Mouse (Mus musculus) bone marrow, adult 2 months (tissue): Measurements from ENCODE around the gene Ino80d. TPM values are rescaled to one million over a fixed set of nuclear protein-coding genes. Genes with fewer than 3 reads are reported as not detected.

ENCODE experiments used
- H3K27ac ChIP-seq: fragments of 200-500 bp; 2 replicates; pipeline ENCODE4 v1.5.1; 2012; ENCODE audit warnings: low read depth, mild to moderate bottlenecking, control low read depth, inconsistent platforms, low read length; ENCODE audit not compliant: control insufficient read depth, poor library complexity, insufficient read depth
- H3K4me1 ChIP-seq: fragments of 200-500 bp; 2 replicates; pipeline ENCODE4 v1.6.1; 2011; ENCODE audit warnings: low read length; ENCODE audit not compliant: control insufficient read depth, insufficient read depth
- H3K4me3 ChIP-seq: fragments of 200-500 bp; replicated peaks from 2 replicates; pipeline ENCODE3; 2011; ENCODE audit warnings: mild to moderate bottlenecking, low read depth, low read length, control low read depth; ENCODE audit not compliant: control insufficient read depth
- CTCF ChIP-seq: fragments of 200-500 bp; IDR thresholded peaks from 2 replicates; pipeline ENCODE4 v1.5.1; 2011; ENCODE audit warnings: low read length, control low read depth; ENCODE audit not compliant: control insufficient read depth, insufficient read depth
- POLR2A ChIP-seq: fragments of 200-500 bp; IDR thresholded peaks from 2 replicates; pipeline ENCODE4 v1.6.1; 2011; ENCODE audit warnings: low read depth, mild to moderate bottlenecking, control low read depth, low read length, borderline replicate concordance; ENCODE audit not compliant: control insufficient read depth
- WGBS: fragments of 180-500 bp; shearing (Covaris S2); methylation state at CpG from one replicate; pipeline ENCODE4 v1.1.7; 2018; 5-methylcytosine and 5-hydroxymethylcytosine counted together
- polyA plus RNA-seq: library from polyadenylated mRNA; stranded (reverse); fragments of >200 nt; gene quantifications from 2 replicates; pipeline ENCODE4 v1.2.4, GENCODE M21; 2011; ENCODE audit warnings: low replicate concordance; ENCODE audit not compliant: missing spikeins, insufficient read depth, insufficient read length

Gene Ino80d
- polyA plus RNA-seq, 1 experiment = 33.3 TPM

DNA sequence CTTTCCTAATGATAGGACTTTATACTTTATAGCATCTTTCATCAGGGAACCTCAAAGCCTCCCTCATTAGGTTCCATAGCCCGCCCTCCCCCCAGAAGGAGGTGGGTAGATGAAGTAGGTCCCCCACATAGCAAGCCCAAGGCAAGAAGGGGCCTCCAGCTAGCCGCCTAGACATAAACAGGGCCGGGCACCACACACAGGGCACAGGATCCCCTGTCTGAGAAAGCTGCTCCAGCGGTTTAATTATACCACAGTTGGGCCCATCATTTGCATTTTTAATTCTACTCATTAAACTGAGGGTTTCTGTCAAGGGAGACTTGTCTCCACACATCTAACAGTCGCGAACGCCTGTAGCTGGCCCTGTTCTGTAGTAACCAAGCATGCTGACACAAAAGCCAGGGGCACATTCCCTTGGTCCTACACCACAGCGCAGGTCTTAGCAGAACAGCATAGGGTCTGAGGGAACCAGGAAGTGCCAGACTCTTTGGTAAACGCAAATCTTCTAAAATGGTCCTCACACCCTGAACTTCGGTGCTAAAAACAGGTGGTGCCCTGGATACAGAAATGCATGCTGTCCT is 179.6 kb downstream of the Ino80d start:
- Histone ChIP-seq H3K27ac (no peak overlapping the region), H3K4me3 (no peak overlapping the region), H3K4me1 (no peaks in the 10 kb centered on the region)
- TF ChIP-seq CTCF = no peak
- no peak for TF ChIP-seq POLR2A
- WGBS = 82% methylated on average over 10 of the region's 10 CpGs

DNA sequence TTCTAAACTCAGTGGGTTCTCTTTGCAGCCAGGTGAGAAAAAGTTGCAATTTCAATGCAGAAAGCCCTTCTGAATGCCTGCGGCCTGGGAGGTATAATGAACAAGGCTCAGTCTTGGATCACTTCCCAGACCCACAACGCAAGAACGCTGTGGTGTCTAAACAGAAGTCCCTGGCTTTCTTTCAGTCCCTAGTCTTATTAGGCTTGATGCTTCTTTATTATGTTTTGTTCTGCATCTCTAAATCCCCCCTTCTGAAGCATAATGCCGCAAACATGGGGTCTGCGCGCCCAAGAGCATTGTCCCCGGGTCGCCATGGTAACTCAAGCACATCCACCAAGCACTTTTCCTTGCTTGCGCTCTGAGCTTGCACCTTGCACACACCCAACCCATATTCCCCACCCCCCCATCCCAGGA is 180.4 kb downstream of the Ino80d start:
- H3K4me1 ChIP-seq = no peaks in the 10 kb centered on the region
- no peak overlapping the region for H3K27ac ChIP-seq
- no peak overlapping the region for H3K4me3 ChIP-seq
- 74% methylated on average over 9 of the region's 9 CpGs for WGBS
- TF ChIP-seq POLR2A (no peak), CTCF (no peak)

DNA sequence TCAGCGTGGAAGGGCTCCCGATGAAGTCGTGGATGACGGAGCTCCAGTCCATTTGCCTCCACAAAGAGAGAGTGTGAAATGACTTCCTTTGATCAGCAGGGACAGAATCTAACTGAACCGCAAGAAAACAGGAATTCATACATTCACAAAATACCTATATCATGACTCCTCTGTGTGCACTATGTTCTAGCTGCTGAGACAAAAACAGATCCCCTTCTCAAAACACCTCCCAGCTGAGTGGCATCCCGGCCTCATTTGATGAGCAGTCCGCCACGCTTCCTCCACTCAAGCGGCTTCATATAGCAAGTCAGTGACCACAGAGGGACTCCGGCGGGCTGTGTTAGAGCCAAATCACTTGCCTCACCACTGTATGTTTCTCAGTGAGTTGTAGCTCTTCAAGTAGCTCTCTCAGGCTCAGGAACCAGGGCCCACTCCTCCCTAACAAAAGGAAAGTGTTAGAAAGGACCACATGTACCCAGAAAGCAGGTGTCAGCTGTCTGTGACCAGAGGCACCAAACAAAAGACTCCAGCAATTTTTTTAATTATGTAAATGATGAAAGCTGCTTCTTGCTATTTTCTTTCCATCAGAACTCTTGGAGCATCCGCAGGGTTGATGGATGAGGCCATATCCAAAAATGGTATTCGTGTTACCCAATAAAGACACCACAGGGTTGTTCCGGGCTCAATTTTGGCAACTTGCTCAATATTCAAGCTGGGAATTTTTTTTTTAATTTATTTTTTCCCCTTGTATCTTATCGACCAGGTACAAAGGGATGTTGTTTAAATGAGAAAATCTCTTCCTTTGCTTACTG is 181.0 kb downstream of the Ino80d start:
- H3K4me3 ChIP-seq = no peak overlapping the region
- H3K27ac ChIP-seq = no peak overlapping the region
- WGBS = 76% methylated on average over 15 of the region's 15 CpGs
- no peak for TF ChIP-seq CTCF
- no peak for TF ChIP-seq POLR2A
- no peaks in the 10 kb centered on the region for H3K4me1 ChIP-seq

DNA sequence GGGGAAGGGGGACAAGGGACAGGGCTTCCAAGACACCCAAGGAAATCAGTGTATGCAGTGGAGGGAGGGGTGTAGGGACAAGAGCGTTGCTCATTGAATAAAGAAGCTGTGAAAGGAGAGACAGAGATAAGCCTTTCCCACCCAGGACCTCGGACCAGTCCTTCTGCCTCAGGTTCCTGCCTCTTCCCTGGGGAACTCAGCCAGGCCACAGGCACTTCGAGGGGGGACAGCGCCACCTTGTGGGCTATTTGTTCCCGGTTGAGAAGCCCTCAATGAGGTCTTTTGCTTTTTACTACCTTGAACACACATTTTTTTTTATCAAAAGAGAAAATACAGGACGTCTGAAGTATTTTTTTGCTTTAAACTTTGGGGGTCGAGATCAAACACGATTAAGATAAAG is 185.0 kb downstream of the Ino80d start:
- TF ChIP-seq POLR2A (no peak), CTCF (peak; percentile 65)
- 7% methylated on average over 8 of the region's 8 CpGs for WGBS

DNA sequence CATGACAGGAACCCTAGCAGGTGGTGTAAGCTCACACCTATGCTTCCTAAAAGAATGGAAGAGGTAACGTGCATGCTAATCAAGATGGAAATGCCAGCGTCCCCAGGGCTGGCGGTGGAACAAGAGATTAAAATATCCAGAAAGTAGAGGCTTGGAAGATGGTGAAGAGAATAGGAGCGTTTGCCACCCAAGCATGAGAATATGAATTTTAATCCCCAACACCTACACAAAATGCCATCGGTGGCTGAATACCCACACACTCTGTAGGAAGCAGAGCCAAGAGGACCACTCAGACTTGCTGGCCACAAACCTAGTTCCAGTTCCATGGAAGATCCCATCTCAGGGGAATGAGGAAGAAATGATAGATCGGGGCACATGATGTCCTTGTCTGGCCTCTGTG is 195.2 kb downstream of the Ino80d start:
- H3K27ac ChIP-seq = no peak overlapping the region
- H3K4me3 ChIP-seq = no peak overlapping the region
- 88% methylated on average over 6 of the region's 6 CpGs for WGBS
- no peak for TF ChIP-seq POLR2A
- no peak for TF ChIP-seq CTCF
- no peaks in the 10 kb centered on the region for H3K4me1 ChIP-seq

More for the DNA sequence above, 185.0 kb downstream of the Ino80d start:
- Histone ChIP-seq H3K27ac (no peak overlapping the region), H3K4me3 (no peak overlapping the region), H3K4me1 (no peaks in the 10 kb centered on the region)

DNA sequence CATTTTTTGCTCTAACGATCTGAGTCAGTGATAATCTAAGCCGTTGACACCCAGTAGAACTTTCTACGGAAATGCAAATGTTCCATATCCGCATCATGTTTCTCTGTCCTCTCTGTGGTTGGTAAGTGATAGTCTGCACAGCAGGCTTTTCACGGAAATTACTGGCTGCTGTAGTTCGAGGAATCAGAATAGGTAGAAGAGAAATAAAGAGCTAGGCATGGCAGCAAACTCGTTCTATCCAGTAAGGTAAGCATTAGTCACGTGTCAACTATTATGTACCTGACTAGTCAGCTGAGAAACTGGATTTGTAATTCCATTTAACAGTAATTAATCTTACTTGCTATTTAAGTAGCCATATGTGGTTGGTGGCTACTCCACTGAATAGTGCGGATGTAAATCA is 197.9 kb downstream of the Ino80d start:
- no peaks in the 10 kb centered on the region for H3K4me1 ChIP-seq
- TF ChIP-seq CTCF (no peak), POLR2A (no peak)
- no peak overlapping the region for H3K4me3 ChIP-seq
- no peak overlapping the region for H3K27ac ChIP-seq
- 81% methylated on average over 9 of the region's 9 CpGs for WGBS

DNA sequence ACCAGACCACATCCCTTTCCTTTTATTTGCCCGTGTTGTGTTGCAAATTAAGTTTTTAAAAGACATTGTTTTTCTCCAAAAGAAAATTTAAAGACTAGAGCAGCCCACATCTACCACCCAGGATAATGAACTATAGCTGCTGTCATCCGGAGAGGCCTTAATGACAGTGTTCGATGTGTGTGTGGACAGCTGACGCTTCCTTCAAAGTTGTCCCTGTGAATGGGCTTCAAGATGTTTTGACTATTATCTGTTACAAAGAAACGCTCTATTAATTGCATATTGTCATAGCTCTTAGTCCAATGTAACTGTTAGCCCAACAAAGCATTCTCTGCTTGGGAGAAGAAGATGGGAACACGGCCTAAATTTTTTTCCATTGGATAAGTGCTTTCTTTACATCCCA is 200.0 kb downstream of the Ino80d start:
- no peak overlapping the region for H3K4me3 ChIP-seq
- H3K4me1 ChIP-seq = no peaks in the 10 kb centered on the region
- no peak overlapping the region for H3K27ac ChIP-seq
- WGBS = 69% methylated on average over 6 of the region's 6 CpGs
- no peak for TF ChIP-seq CTCF
- TF ChIP-seq POLR2A = no peak

DNA sequence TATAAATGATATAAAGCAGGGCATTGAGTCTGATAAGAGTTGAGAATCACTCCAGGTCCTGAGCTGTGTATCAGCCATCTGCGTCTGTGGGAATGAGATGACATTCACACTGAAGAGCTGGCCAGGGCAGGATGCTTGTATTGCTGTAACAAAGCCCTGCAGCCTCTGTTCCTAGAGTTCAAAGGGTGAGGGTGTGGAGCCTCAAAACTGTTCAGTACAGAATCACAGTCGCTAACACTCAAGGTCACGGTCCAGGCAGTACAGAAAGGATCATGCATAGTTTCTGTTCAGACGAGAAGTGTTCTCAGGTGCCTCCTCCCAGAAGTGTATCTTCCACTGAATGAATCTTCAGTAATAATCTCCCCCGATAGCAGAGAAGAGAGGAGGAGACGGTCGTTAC is 203.0 kb downstream of the Ino80d start:
- H3K4me1 ChIP-seq = no peaks in the 10 kb centered on the region
- H3K27ac ChIP-seq = no peak overlapping the region
- H3K4me3 ChIP-seq = no peak overlapping the region
- TF ChIP-seq CTCF (no peak), POLR2A (no peak)
- WGBS = 79% methylated on average over 7 of the region's 7 CpGs

DNA sequence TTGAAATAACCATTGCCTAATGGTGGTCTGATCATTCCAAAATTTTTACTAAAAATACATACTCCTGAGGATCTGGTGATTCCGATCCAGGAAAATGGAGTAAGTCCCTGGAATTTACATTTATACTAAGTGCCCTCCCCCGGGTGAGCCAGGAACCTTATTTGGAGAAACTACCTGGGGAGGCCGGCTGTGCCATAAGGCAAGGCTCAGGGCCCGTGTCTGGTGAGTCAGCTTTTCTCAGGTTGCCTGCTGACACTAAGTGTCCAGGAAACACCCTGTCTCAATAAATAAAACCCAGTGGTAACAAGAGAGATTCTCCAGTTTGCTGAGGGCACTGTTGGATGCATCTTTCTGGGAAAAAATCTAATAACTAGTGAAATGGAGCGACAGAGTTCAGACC is 205.3 kb downstream of the Ino80d start:
- no peak overlapping the region for H3K27ac ChIP-seq
- WGBS = 58% methylated on average over 5 of the region's 5 CpGs
- H3K4me1 ChIP-seq = no peaks in the 10 kb centered on the region
- TF ChIP-seq POLR2A (no peak), CTCF (no peak)
- H3K4me3 ChIP-seq = no peak overlapping the region

DNA sequence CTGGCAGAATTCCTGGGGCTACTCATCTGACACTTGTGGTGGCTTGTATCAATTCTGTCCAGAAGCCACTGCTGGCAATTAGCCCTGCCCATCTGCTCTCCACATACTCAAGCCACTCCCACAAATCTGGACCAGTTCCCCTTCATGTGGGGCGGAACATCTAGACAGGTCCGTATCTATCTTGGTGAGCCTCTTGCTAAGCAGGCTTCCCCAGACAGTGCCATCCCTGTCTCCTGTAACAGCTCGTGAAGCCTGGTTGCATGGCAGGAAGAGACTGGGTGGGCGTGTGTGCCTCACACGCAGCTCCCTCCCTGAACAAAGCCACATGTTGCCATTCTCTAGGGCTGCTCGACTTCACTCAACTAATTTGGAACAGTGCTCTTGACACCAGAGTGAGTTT is 206.0 kb downstream of the Ino80d start:
- no peaks in the 10 kb centered on the region for H3K4me1 ChIP-seq
- no peak overlapping the region for H3K27ac ChIP-seq
- no peak overlapping the region for H3K4me3 ChIP-seq
- TF ChIP-seq CTCF (no peak), POLR2A (no peak)
- 67% methylated on average over 6 of the region's 6 CpGs for WGBS

Other genes with a start within 250 kb of the Ino80d start
- gene Eef1b2, start 62.2 kb upstream of the Ino80d start, polyA plus RNA-seq = 680 and 906 TPM in 2 replicates
- gene Ndufs1, start 62.2 kb upstream of the Ino80d start, polyA plus RNA-seq = 39.8 and 47.0 TPM in 2 replicates
- not detected in 2 replicates for gene Gpr1, start 99.9 kb upstream of the Ino80d start, polyA plus RNA-seq
- gene Zdbf2, start 158.6 kb upstream of the Ino80d start, polyA plus RNA-seq = 1.1 TPM in 1 of 2 replicates, not detected in the other